Mouse (Mus musculus) CD4-positive, CD25-positive, alpha-beta regulatory T cell, adult 9 weeks (primary cell): ENCODE data around the gene Olfr1116. TPM values are rescaled to one million over a fixed set of nuclear protein-coding genes. Genes with fewer than 3 reads are reported as not detected.

Source experiments
- polyA plus RNA-seq: library from polyadenylated mRNA; unstranded; fragments of 100-300 nt; shearing (Covaris generic); gene quantifications from one replicate; pipeline ENCODE4 v1.2.1, GENCODE M21; 2017

Gene Olfr1116
- polyA plus RNA-seq, result not detected

DNA sequence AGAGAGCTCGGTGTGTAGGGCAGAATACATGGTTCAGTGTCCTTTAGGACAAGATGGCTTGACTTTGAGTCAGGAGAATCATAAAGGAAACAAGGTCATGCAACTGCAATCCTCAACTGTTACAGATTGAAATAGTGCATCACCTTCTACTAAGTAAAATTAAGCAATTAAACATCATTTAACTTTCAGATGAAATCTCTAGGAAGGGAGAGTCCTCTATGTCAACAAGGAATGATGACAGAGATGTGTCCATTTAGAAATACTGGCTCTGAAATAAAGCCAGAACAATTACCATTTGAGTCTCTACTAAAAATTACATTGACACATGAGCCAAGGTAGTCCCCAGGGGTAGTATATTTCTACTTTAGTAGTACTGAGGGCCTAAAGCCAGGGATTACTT lies at the start of gene Olfr1116:
Olfr1116 (plus strand) TSS at position 301 of the 400 bp plus-strand sequence.

DNA sequence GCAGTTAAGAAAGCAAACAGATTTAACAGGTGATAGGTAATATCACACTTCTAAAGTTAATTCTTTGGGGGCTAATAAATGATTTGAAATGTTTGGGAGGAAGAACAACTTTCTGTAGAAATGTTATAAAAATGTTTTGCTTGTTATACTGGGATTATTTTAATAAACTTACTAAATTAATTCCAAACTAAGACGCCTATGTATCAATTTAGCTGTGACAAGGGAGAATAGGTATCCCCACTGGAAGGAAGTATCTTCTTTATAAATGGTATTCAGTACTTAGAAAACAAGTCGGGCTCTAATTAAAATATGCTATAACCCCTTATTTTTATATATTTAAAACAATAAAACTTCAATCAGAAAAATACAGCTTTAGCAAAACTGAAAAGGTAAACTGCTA lies 19.6 kb upstream of the Olfr1116 start, which contains the start of gene Olfr1115:
Olfr1115 (plus strand) TSS at position 301 of the 400 bp plus-strand sequence.

DNA sequence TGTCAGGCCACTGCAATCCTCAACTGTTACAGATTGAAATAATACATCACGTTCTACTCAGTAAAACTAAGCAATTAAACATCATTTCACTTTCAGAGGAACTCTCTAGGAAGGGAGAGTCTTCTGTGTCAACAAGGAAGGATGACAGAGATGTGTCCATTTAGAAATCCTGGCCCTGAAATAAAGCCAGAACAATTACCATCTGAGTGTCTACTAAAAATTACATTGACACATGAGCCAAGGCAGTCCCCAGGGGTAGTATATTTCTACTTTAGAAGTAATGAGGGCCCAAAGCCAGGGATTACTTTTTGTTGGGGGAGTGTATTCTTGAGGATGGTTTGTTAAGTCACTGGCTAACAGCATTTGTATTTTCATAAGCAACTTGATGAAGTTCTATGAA lies 39.9 kb downstream of the Olfr1116 start, which contains the start of gene Olfr1118:
Olfr1118 (plus strand) TSS at position 301 of the 400 bp plus-strand sequence.

Other genes starting within 250 kb of the Olfr1116 start
- gene Olfr1104, start 240.5 kb upstream of the Olfr1116 start, polyA plus RNA-seq, result not detected
- not detected for gene Olfr1105, start 231.0 kb upstream of the Olfr1116 start, polyA plus RNA-seq
- gene Olfr1106, start 215.3 kb upstream of the Olfr1116 start, polyA plus RNA-seq, result not detected
- not detected for gene Olfr1107, start 191.7 kb upstream of the Olfr1116 start, polyA plus RNA-seq
- not detected for gene Olfr1109, start 171.5 kb upstream of the Olfr1116 start, polyA plus RNA-seq
- not detected for gene Olfr259, start 153.0 kb upstream of the Olfr1116 start, polyA plus RNA-seq
- not detected for gene Olfr1110, start 127.2 kb upstream of the Olfr1116 start, polyA plus RNA-seq
- gene Olfr1111, start 114.9 kb upstream of the Olfr1116 start, polyA plus RNA-seq, result not detected
- not detected for gene Olfr1112, start 79.7 kb upstream of the Olfr1116 start, polyA plus RNA-seq
- gene Olfr1113, start 58.6 kb upstream of the Olfr1116 start, polyA plus RNA-seq, result not detected
- gene Olfr1115, start 19.5 kb upstream of the Olfr1116 start, polyA plus RNA-seq, result not detected
- not detected for gene Olfr1118, start 40.0 kb downstream of the Olfr1116 start, polyA plus RNA-seq
- not detected for gene Olfr1120, start 87.3 kb downstream of the Olfr1116 start, polyA plus RNA-seq
- not detected for gene Olfr1121, start 102.4 kb downstream of the Olfr1116 start, polyA plus RNA-seq
- not detected for gene Olfr1122, start 118.3 kb downstream of the Olfr1116 start, polyA plus RNA-seq
- not detected for gene Olfr1123, start 149.1 kb downstream of the Olfr1116 start, polyA plus RNA-seq
- gene Olfr1124, start 162.7 kb downstream of the Olfr1116 start, polyA plus RNA-seq, result not detected
- gene Olfr1126, start 186.4 kb downstream of the Olfr1116 start, polyA plus RNA-seq, result not detected
- not detected for gene Pramel7, start 229.6 kb downstream of the Olfr1116 start, polyA plus RNA-seq
- not detected for gene Pramel6, start 239.0 kb downstream of the Olfr1116 start, polyA plus RNA-seq